Mouse (Mus musculus) neural tube, embryonic 12.5 days (tissue): ENCODE measurements around the gene Vps13c. TPM values are rescaled to one million over a fixed set of nuclear protein-coding genes. Genes with fewer than 3 reads are reported as not detected.

Experiments used
- ATAC-seq: fragments of 200-750 bp; cut with Nextera tagmentation; 2 replicates; pipeline ENCODE4 v1.8.0; 2017; ENCODE audit warnings: low read depth, mild to moderate bottlenecking, moderate TSS enrichment, moderate library complexity; ENCODE audit not compliant: low FRiP score
- H3K27ac ChIP-seq: fragments of 300-500 bp; sonication (generic); 2 replicates; pipeline ENCODE4 v1.5.1; 2016
- H3K27me3 ChIP-seq: fragments of 300-500 bp; sonication (generic); replicated peaks from 2 replicates; pipeline ENCODE4 v1.6.1; 2016; ENCODE audit warnings: mild to moderate bottlenecking
- H3K36me3 ChIP-seq: fragments of 300-500 bp; sonication (generic); 2 replicates; pipeline ENCODE4 v1.6.1; 2016; ENCODE audit warnings: mild to moderate bottlenecking
- H3K4me1 ChIP-seq: fragments of 300-500 bp; sonication (generic); 2 replicates; pipeline ENCODE4 v1.6.1; 2016
- H3K4me2 ChIP-seq: fragments of 300-500 bp; sonication (generic); replicated peaks from 2 replicates; pipeline ENCODE4 v1.6.1; 2016; ENCODE audit warnings: mild to moderate bottlenecking
- H3K4me3 ChIP-seq: fragments of 300-500 bp; sonication (generic); 2 replicates; pipeline ENCODE4 v1.5.1; 2016
- H3K9ac ChIP-seq: fragments of 300-500 bp; sonication (generic); 2 replicates; pipeline ENCODE4 v1.6.1; 2016; ENCODE audit warnings: mild to moderate bottlenecking
- H3K9me3 ChIP-seq: fragments of 300-500 bp; sonication (generic); 2 replicates; pipeline ENCODE4 v1.6.1; 2016; ENCODE audit warnings: mild to moderate bottlenecking
- WGBS: fragments of 180-500 bp; shearing (Covaris S2); methylation state at CpG from one replicate; pipeline ENCODE4 v1.1.7; 2016; 5-methylcytosine and 5-hydroxymethylcytosine counted together
- polyA plus RNA-seq: library from polyadenylated mRNA; unstranded; fragments of >200 nt; fragmentation: Nextera tagmentation; extraction: Ambion mirVana; gene quantifications from 2 replicates; pipeline ENCODE4 v1.2.1, GENCODE M21; 2016

Gene Vps13c
- polyA plus RNA-seq, 1 experiment from 2014 or later: 8.0 TPM

- peaks cover 2% of the 10 kb centered on the region for H3K36me3 ChIP-seq
- 57% methylated on average over 5 of the region's 5 CpGs for WGBS
- H3K9ac ChIP-seq: no peak overlapping the region
- H3K27ac ChIP-seq: no peak overlapping the region
- ATAC-seq: no peak
- H3K9me3 ChIP-seq: no peaks in the 10 kb centered on the region
- no peak overlapping the region for H3K4me2 ChIP-seq
- no peaks in the 10 kb centered on the region for H3K4me1 ChIP-seq
- H3K27me3 ChIP-seq: no peaks in the 10 kb centered on the region
- H3K4me3 ChIP-seq: no peak overlapping the region
These were observed 60.2 kb downstream of the Vps13c start for GRCm38 (mm10) chr9:67900398-67900797.

DNA sequence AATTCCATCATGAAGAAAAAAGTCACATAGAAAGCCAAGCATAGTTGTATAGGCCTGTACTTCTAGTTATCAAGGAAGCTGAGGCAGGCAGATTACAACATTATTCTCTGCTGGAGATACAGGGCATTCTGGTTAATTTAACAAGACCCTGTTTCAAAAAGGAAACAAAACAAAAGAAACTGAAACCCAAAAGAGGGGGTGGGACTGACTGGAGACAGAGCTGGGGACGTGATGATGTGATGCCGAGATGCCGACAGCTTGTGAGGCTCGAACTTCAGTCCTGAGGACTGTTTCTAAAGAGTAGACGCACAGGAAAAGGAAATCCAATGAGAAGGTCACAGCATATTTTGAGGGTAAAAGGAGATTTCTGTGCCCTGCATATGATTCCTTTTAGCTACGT, 64.2 kb downstream of the Vps13c start:
- Histone ChIP-seq H3K9ac (no peak overlapping the region), H3K4me3 (no peak overlapping the region), H3K4me1 (no peaks in the 10 kb centered on the region), H3K27me3 (no peaks in the 10 kb centered on the region), H3K36me3 (peaks cover 26% of the 10 kb centered on the region), H3K27ac (no peak overlapping the region), H3K9me3 (no peaks in the 10 kb centered on the region), H3K4me2 (no peak overlapping the region)
- 81% methylated on average over 6 of the region's 6 CpGs for WGBS
- no peak for ATAC-seq

- Histone ChIP-seq H3K9ac (no peak overlapping the region), H3K36me3 (peaks cover 35% of the 10 kb centered on the region), H3K4me2 (no peak overlapping the region), H3K4me1 (no peaks in the 10 kb centered on the region), H3K27ac (no peak overlapping the region), H3K4me3 (no peak overlapping the region), H3K9me3 (no peaks in the 10 kb centered on the region), H3K27me3 (no peaks in the 10 kb centered on the region)
- ATAC-seq: no peak
- 83% methylated on average over 2 of the region's 2 CpGs for WGBS
These were observed 65.3 kb downstream of the Vps13c start for GRCm38 (mm10) chr9:67905541-67905940.

DNA sequence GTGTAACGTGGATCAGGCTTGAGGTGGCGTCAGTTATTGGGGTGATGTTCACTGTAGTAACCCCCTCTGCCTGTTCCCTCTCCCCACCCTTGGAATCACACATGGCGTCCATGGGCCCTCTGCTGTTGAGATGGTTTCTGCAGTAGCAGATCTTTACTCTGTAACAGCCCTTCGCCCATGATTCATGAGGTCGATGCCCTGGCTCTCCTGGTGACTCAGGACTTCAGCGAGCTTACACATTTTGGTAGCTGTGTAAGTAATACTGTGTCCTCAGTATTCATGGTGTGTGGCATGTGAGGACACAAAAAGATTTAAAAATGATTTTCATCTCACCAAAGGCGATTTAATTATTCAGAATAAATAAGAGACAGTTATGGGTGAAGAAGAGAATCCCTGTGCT, 74.5 kb downstream of the Vps13c start:
- H3K9me3 ChIP-seq: no peaks in the 10 kb centered on the region
- ATAC-seq: no peak
- H3K4me3 ChIP-seq: no peak overlapping the region
- no peak overlapping the region for H3K9ac ChIP-seq
- no peak overlapping the region for H3K27ac ChIP-seq
- no peak overlapping the region for H3K4me2 ChIP-seq
- 85% methylated on average over 7 of the region's 7 CpGs for WGBS
- no peaks in the 10 kb centered on the region for H3K4me1 ChIP-seq
- no peaks in the 10 kb centered on the region for H3K27me3 ChIP-seq
- peaks cover 46% of the 10 kb centered on the region for H3K36me3 ChIP-seq

DNA sequence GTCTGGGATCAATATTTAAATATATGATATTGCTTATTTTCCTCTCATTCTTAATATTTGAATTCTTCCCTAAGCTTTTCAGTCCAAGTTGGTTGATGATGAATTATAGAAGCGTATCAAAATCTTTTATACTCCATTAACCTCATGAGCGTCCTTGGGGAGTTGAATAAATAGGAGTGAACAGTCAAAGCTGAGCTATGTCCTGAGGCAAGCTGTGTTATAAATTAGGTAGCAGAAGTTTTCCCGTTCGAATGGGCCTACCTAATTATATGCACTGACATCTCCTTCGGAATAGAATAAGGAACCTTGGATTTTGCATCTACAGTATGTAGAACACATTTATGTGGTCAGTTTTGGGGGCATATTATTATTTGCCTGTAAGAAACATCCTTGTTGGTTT, 82.2 kb downstream of the Vps13c start:
- H3K36me3 ChIP-seq: peaks cover 23% of the 10 kb centered on the region
- H3K27me3 ChIP-seq: no peaks in the 10 kb centered on the region
- 48% methylated on average over 5 of the region's 5 CpGs for WGBS
- no peak overlapping the region for H3K9ac ChIP-seq
- ATAC-seq: no peak
- no peaks in the 10 kb centered on the region for H3K4me1 ChIP-seq
- no peak overlapping the region for H3K27ac ChIP-seq
- no peaks in the 10 kb centered on the region for H3K9me3 ChIP-seq
- no peak overlapping the region for H3K4me2 ChIP-seq
- no peak overlapping the region for H3K4me3 ChIP-seq

DNA sequence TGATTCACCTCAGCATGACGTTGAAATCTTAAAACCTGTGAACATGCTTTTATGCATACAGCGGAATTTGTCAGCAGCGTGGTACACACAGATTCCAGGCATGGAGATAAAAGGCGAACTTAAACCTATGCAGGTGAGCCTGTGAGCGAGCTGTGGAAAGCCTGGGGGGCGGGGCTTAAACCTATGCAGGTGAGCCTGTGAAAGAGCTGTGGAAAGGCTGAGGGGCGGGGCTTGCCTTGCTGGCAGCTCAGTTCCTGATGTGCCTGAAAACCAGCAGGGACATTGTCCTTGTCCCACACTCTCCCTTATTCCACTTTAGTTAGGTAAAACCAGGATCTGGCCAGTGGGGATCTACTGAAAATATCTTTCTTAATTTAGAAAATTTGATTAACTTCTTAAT, 90.4 kb downstream of the Vps13c start:
- Histone ChIP-seq H3K4me3 (no peak overlapping the region), H3K4me2 (no peak overlapping the region), H3K4me1 (no peaks in the 10 kb centered on the region), H3K36me3 (peaks cover 34% of the 10 kb centered on the region), H3K9me3 (no peaks in the 10 kb centered on the region), H3K27ac (no peak overlapping the region), H3K27me3 (no peaks in the 10 kb centered on the region), H3K9ac (no peak overlapping the region)
- WGBS: 77% methylated on average over 7 of the region's 7 CpGs
- ATAC-seq: no peak

- Histone ChIP-seq H3K36me3 (peaks cover 17% of the 10 kb centered on the region), H3K27me3 (no peaks in the 10 kb centered on the region)
These were observed 97.1 kb downstream of the Vps13c start for GRCm38 (mm10) chr9:67937286-67937685.

GRCm38 (mm10) chr9:67955466-67956010, 115.3 kb downstream of the Vps13c start:
- no peaks in the 10 kb centered on the region for H3K9me3 ChIP-seq
- H3K4me1 ChIP-seq: no peaks in the 10 kb centered on the region
- no peak overlapping the region for H3K4me3 ChIP-seq
- ATAC-seq: no peak
- H3K27me3 ChIP-seq: no peaks in the 10 kb centered on the region
- H3K36me3 ChIP-seq: peaks cover 38% of the 10 kb centered on the region; the same call in 1 of the 2 replicates
- no peak overlapping the region for H3K4me2 ChIP-seq
- H3K27ac ChIP-seq: no peak overlapping the region
- no peak overlapping the region for H3K9ac ChIP-seq
- 77% methylated on average over 7 of the region's 7 CpGs for WGBS

More at GRCm38 (mm10) chr9:67937286-67937685, 97.1 kb downstream of the Vps13c start:
- Histone ChIP-seq H3K9ac (no peak overlapping the region), H3K4me2 (no peak overlapping the region), H3K9me3 (no peaks in the 10 kb centered on the region), H3K27ac (no peak overlapping the region), H3K4me1 (no peaks in the 10 kb centered on the region), H3K4me3 (no peak overlapping the region)
- no peak for ATAC-seq
- WGBS: 85% methylated on average over 2 of the region's 2 CpGs

DNA sequence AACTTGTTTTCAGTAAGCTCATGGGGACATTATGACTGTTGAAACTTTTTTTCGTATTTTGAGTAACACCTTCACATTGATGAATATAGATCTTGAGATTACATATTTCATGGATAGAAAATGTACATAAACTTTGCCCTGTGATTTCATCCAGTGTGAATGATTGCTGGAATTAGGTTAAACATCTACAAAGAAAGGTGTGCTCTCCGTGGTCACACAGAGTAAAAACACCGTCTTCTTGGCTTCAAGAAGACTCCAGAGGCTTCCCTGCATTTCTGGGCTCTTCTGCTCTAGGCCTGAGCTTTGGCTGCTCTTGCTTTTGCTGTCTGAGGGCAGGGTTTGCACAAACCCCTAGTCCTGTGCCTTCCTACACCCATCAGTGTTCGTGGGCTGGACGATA, 121.8 kb downstream of the Vps13c start:
- no peak for ATAC-seq
- Histone ChIP-seq H3K4me1 (peaks cover 4% of the 10 kb centered on the region), H3K9ac (no peak overlapping the region), H3K27me3 (no peaks in the 10 kb centered on the region), H3K4me2 (no peak overlapping the region), H3K27ac (no peak overlapping the region), H3K4me3 (no peak overlapping the region), H3K36me3 (peaks cover 18% of the 10 kb centered on the region), H3K9me3 (no peaks in the 10 kb centered on the region)
- 98% methylated on average over 5 of the region's 5 CpGs for WGBS

DNA sequence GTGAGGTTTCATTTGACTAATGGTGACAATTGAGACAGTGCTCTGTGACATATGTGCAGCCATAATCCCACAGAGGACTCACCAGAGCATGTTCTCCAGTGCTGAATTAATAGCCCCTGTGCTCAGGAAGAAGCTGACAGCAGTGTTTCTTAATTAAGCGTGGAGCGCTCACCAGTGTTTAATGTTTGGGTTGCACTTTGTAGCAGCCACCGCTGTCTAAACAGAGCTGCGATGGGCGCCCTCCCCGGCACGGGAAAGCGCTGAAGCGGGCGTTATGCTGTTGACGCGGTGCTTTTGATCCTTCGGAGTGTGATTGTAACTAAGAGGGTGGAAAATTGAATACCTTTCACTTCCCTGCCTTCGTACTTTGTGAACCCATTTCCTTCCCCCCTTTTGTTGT, 125.7 kb downstream of the Vps13c start:
- no peak overlapping the region for H3K4me3 ChIP-seq
- no peak overlapping the region for H3K9ac ChIP-seq
- H3K27me3 ChIP-seq: no peaks in the 10 kb centered on the region
- H3K27ac ChIP-seq: no peak overlapping the region
- H3K9me3 ChIP-seq: no peaks in the 10 kb centered on the region
- H3K4me1 ChIP-seq: peaks cover 4% of the 10 kb centered on the region
- peaks cover 11% of the 10 kb centered on the region for H3K36me3 ChIP-seq
- 13% methylated on average over 14 of the region's 14 CpGs for WGBS
- ATAC-seq: no peak
- H3K4me2 ChIP-seq: peak overlapping the region; percentile 38

GRCm38 (mm10) chr9:67967011-67967410, 126.8 kb downstream of the Vps13c start:
- no peak overlapping the region for H3K9ac ChIP-seq
- H3K27ac ChIP-seq: no peak overlapping the region
- H3K4me3 ChIP-seq: no peak overlapping the region
- H3K4me2 ChIP-seq: no peak overlapping the region
- 82% methylated on average over 3 of the region's 3 CpGs for WGBS
- H3K36me3 ChIP-seq: peaks cover 9% of the 10 kb centered on the region
- no peaks in the 10 kb centered on the region for H3K27me3 ChIP-seq
- no peaks in the 10 kb centered on the region for H3K9me3 ChIP-seq
- peaks cover 4% of the 10 kb centered on the region for H3K4me1 ChIP-seq
- no peak for ATAC-seq

DNA sequence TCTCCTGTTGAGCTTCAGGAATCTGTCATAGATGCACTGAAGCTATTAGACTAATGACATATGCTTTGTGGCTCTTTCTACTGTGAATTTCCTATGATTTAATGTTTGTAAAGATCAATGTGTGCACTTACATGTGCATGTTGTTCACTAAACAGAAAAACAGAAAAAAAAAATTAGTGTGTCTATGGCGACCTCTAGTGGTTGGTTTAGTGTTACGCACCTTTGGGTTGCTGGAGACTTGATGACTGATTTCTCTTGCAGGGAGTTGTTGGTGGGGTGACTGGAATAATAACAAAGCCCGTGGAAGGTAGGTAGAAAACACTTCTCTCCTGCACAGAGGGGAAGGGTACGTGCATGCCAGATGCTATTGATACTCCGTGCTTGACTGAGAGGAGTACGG, 133.3 kb downstream of the Vps13c start:
- 41% methylated on average over 6 of the region's 6 CpGs for WGBS
- H3K27ac ChIP-seq: no peak overlapping the region
- no peaks in the 10 kb centered on the region for H3K4me1 ChIP-seq
- ATAC-seq: no peak
- no peak overlapping the region for H3K4me3 ChIP-seq
- no peak overlapping the region for H3K9ac ChIP-seq
- no peaks in the 10 kb centered on the region for H3K9me3 ChIP-seq
- H3K36me3 ChIP-seq: peaks cover 7% of the 10 kb centered on the region
- H3K27me3 ChIP-seq: no peaks in the 10 kb centered on the region
- H3K4me2 ChIP-seq: no peak overlapping the region

DNA sequence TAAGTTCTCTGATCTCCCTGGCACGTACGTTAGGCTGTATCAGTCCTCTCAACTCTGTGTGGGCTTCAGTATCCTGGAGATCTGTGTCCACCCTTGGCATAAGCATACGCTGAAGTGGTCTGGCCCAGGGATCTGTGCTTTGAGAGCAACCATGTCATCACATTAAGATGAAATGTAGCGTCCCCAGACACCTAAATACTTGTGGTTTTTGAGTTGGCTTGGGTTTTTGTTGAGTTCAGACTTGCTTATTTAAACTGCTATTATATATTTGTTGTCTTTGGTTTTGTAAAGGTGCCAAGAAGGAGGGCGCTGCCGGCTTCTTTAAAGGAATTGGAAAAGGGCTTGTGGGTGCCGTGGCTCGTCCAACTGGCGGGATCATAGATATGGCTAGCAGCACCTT, 135.3 kb downstream of the Vps13c start:
- WGBS: 92% methylated on average over 9 of the region's 9 CpGs
- Histone ChIP-seq H3K4me2 (no peak overlapping the region), H3K9me3 (no peaks in the 10 kb centered on the region), H3K27ac (no peak overlapping the region), H3K4me1 (no peaks in the 10 kb centered on the region), H3K36me3 (peaks cover 6% of the 10 kb centered on the region), H3K27me3 (no peaks in the 10 kb centered on the region), H3K4me3 (no peak overlapping the region), H3K9ac (no peak overlapping the region)
- no peak for ATAC-seq
